22 mouse cellular contexts compared by ENCODE assay signal in genomic region chr17:8296313-8296844, GRCm38 (mm10). TPM values are rescaled to one million over a fixed set of nuclear protein-coding genes. Genes with fewer than 3 reads are reported as not detected.
"Had no signal": no experiment of that assay in that cellular context is flagged by ENCODE, and none has a peak within 500 bp of the region (broad histone marks: within the 10 kb centered on the region; RNA-seq: fewer than 3 reads in every experiment).

No protein-coding gene starts in this region.

- H3K9me3 ChIP-seq: midbrain, embryonic 10.5 days; neural tube, embryonic 13.5 days; neural tube, embryonic 15.5 days; stomach, embryonic 15.5 days had no signal

- H3K4me3 ChIP-seq: midbrain, embryonic 10.5 days; myocyte; neural tube, embryonic 13.5 days; neural tube, embryonic 15.5 days; stomach, embryonic 15.5 days had no signal

- DNase-seq: lung, adult 18-20 months; lung, embryonic 14.5 days; lung, postnatal 10 days; lung, postnatal 4 days; midbrain, embryonic 14.5 days; retina, postnatal 1 day; right cerebral cortex, adult 18-20 months; right cerebral cortex, postnatal 25 days; right cerebral cortex, postnatal 4 days; thymus, adult 2 months; thymus, postnatal 25 days; thymus, postnatal 4 days had no signal

- H3K27me3 ChIP-seq: neural tube, embryonic 13.5 days; neural tube, embryonic 15.5 days; stomach, embryonic 15.5 days had no signal

- H3K36me3 ChIP-seq: midbrain, embryonic 10.5 days had no signal

- ATAC-seq: midbrain, embryonic 16.5 days had no signal

- H3K27ac ChIP-seq: midbrain, embryonic 10.5 days; neural tube, embryonic 13.5 days; neural tube, embryonic 15.5 days; stomach, embryonic 15.5 days; stomach, postnatal 0 days had no signal

- H3K4me2 ChIP-seq: lung, embryonic 14.5 days; neural tube, embryonic 13.5 days; neural tube, embryonic 15.5 days; stomach, embryonic 15.5 days had no signal

- H3K9ac ChIP-seq: lung, embryonic 14.5 days; neural tube, embryonic 13.5 days; neural tube, embryonic 15.5 days; stomach, embryonic 15.5 days had no signal

- H3K4me1 ChIP-seq: midbrain, embryonic 10.5 days; neural tube, embryonic 13.5 days; neural tube, embryonic 15.5 days; stomach, embryonic 15.5 days had no signal

RNA-seq across cellular contexts. Expression of gene T2, which starts 59.4 kb away (rescaled TPM):
- total RNA-seq: megakaryocyte-erythroid progenitor cell, adult 5-6 weeks had no signal
- polyA plus RNA-seq: liver, embryonic 16.5 days; spleen, adult 2 months had no signal
